Mouse (Mus musculus): ENCODE measurements around the gene Arhgef26. TPM values are rescaled to one million over a fixed set of nuclear protein-coding genes. Genes with fewer than 3 reads are reported as not detected.

Arhgef26 gene
- total and polyA plus RNA-seq, 2 experiments from 2014 or later: 1.9 to 7.5 TPM

GRCm38 (mm10) chr3:62399826-62400746 lies 61.9 kb downstream of the Arhgef26 start:
- no peak for ATAC-seq (ENCODE audit: insufficient read depth, low read depth)
- no peaks in the 10 kb centered on the region for H3K4me1 ChIP-seq (ENCODE audit: control insufficient read depth, insufficient read depth)
- 80% methylated on average over 12 of the region's 12 CpGs for WGBS
- H3K36me3 ChIP-seq (replicated peaks; ENCODE audit: control insufficient read depth, insufficient read depth, low read length): no peaks in the 10 kb centered on the region
- no peaks in the 10 kb centered on the region for H3K9me3 ChIP-seq (replicated peaks; ENCODE audit: control insufficient read depth, low read length)
- no peak overlapping the region for H3K4me2 ChIP-seq (ENCODE audit: low read depth, low read length)
- no peak overlapping the region for H3K27ac ChIP-seq (ENCODE audit: low read depth)
- no peak overlapping the region for H3K4me3 ChIP-seq (ENCODE audit: low read depth, low read length)
- H3K9ac ChIP-seq (replicated peaks; ENCODE audit: low read depth, low read length): no peak overlapping the region
- no peak for DNase-seq (ENCODE audit: low spot score)
- TF ChIP-seq EP300 (IDR thresholded peaks at IDR 0.05; ENCODE audit: low read depth) (no peak), CTCF (IDR thresholded peaks at IDR 0.05; ENCODE audit: low read depth) (no peak)
- H3K27me3 ChIP-seq (ENCODE audit: control insufficient read depth, insufficient read depth, low read length): no peaks in the 10 kb centered on the region

- Histone ChIP-seq H3K27ac (ENCODE audit: low read depth) (no peak overlapping the region), H3K4me3 (ENCODE audit: low read depth, low read length) (no peak overlapping the region), H3K27me3 (ENCODE audit: control insufficient read depth, insufficient read depth, low read length) (no peaks in the 10 kb centered on the region), H3K9ac (replicated peaks; ENCODE audit: low read depth, low read length) (no peak overlapping the region), H3K4me2 (ENCODE audit: low read depth, low read length) (no peak overlapping the region), H3K36me3 (replicated peaks; ENCODE audit: control insufficient read depth, insufficient read depth, low read length) (no peaks in the 10 kb centered on the region), H3K9me3 (replicated peaks; ENCODE audit: control insufficient read depth, low read length) (no peaks in the 10 kb centered on the region), H3K4me1 (ENCODE audit: control insufficient read depth, insufficient read depth) (no peaks in the 10 kb centered on the region)
- no peak for ATAC-seq (ENCODE audit: insufficient read depth, low read depth)
- no peak for TF ChIP-seq CTCF (IDR thresholded peaks at IDR 0.05; ENCODE audit: low read depth)
- WGBS: 71% methylated on average over 2 of the region's 2 CpGs
- no peak for DNase-seq (ENCODE audit: low spot score)
Observed at GRCm38 (mm10) chr3:62402466-62402865, 64.3 kb downstream of the Arhgef26 start.

- H3K4me2 ChIP-seq (ENCODE audit: low read depth, low read length): no peak overlapping the region
- H3K4me3 ChIP-seq (ENCODE audit: low read depth, low read length): no peak overlapping the region
- H3K27me3 ChIP-seq (ENCODE audit: control insufficient read depth, insufficient read depth, low read length): no peaks in the 10 kb centered on the region
- WGBS: 60% methylated on average over 7 of the region's 7 CpGs
- H3K4me1 ChIP-seq (ENCODE audit: control insufficient read depth, insufficient read depth): no peaks in the 10 kb centered on the region
- ATAC-seq (ENCODE audit: insufficient read depth, low read depth): peak; percentile 70
- H3K9ac ChIP-seq (replicated peaks; ENCODE audit: low read depth, low read length): no peak overlapping the region
- TF ChIP-seq EP300 (IDR thresholded peaks at IDR 0.05; ENCODE audit: low read depth): no peak
- no peak for TF ChIP-seq CTCF (IDR thresholded peaks at IDR 0.05; ENCODE audit: low read depth)
- no peaks in the 10 kb centered on the region for H3K9me3 ChIP-seq (replicated peaks; ENCODE audit: control insufficient read depth, low read length)
- H3K36me3 ChIP-seq (replicated peaks; ENCODE audit: control insufficient read depth, insufficient read depth, low read length): no peaks in the 10 kb centered on the region
- H3K27ac ChIP-seq (ENCODE audit: low read depth): no peak overlapping the region
- peak; percentile 23 for DNase-seq (ENCODE audit: low spot score)
Observed at GRCm38 (mm10) chr3:62404477-62405246, 66.5 kb downstream of the Arhgef26 start.

- H3K27ac ChIP-seq (ENCODE audit: low read depth): no peak overlapping the region
- 82% methylated on average over 8 of the region's 8 CpGs for WGBS
- no peak overlapping the region for H3K4me3 ChIP-seq (ENCODE audit: low read depth, low read length)
- ATAC-seq (ENCODE audit: insufficient read depth, low read depth) (no peak), DNase-seq (ENCODE audit: low spot score) (no peak)
- H3K9ac ChIP-seq (replicated peaks; ENCODE audit: low read depth, low read length): no peak overlapping the region
- no peaks in the 10 kb centered on the region for H3K9me3 ChIP-seq (replicated peaks; ENCODE audit: control insufficient read depth, low read length)
- no peaks in the 10 kb centered on the region for H3K27me3 ChIP-seq (ENCODE audit: control insufficient read depth, insufficient read depth, low read length)
- H3K4me2 ChIP-seq (ENCODE audit: low read depth, low read length): no peak overlapping the region
- no peaks in the 10 kb centered on the region for H3K36me3 ChIP-seq (replicated peaks; ENCODE audit: control insufficient read depth, insufficient read depth, low read length)
- 0 out of 2 replicates have a peak, but pooled peaks cover 3% of the 10 kb centered on the region for H3K4me1 ChIP-seq (ENCODE audit: control insufficient read depth, insufficient read depth)
- TF ChIP-seq EP300 (IDR thresholded peaks at IDR 0.05; ENCODE audit: low read depth) (no peak), CTCF (IDR thresholded peaks at IDR 0.05; ENCODE audit: low read depth) (no peak)
Observed at GRCm38 (mm10) chr3:62409555-62410182, 71.5 kb downstream of the Arhgef26 start.

- 77% methylated on average over 4 of the region's 4 CpGs for WGBS
- Histone ChIP-seq H3K4me1 (ENCODE audit: control insufficient read depth, insufficient read depth) (0 out of 2 replicates have a peak, but pooled peaks cover 3% of the 10 kb centered on the region), H3K36me3 (replicated peaks; ENCODE audit: control insufficient read depth, insufficient read depth, low read length) (no peaks in the 10 kb centered on the region), H3K9ac (replicated peaks; ENCODE audit: low read depth, low read length) (no peak overlapping the region), H3K4me3 (ENCODE audit: low read depth, low read length) (no peak overlapping the region), H3K9me3 (replicated peaks; ENCODE audit: control insufficient read depth, low read length) (no peaks in the 10 kb centered on the region), H3K27me3 (ENCODE audit: control insufficient read depth, insufficient read depth, low read length) (no peaks in the 10 kb centered on the region), H3K4me2 (ENCODE audit: low read depth, low read length) (no peak overlapping the region), H3K27ac (ENCODE audit: low read depth) (no peak overlapping the region)
- DNase-seq (ENCODE audit: low spot score) (no peak), ATAC-seq (ENCODE audit: insufficient read depth, low read depth) (no peak)
- no peak for TF ChIP-seq CTCF (IDR thresholded peaks at IDR 0.05; ENCODE audit: low read depth)
- no peak for TF ChIP-seq EP300 (IDR thresholded peaks at IDR 0.05; ENCODE audit: low read depth)
Observed at GRCm38 (mm10) chr3:62410491-62410890, 72.3 kb downstream of the Arhgef26 start.
